Mouse (Mus musculus) heart, adult 2 months (tissue): ENCODE data around the gene Rhbdf2.

Experiments
- CTCF ChIP-seq: fragments of 200-600 bp; IDR thresholded peaks from 2 replicates; pipeline ENCODE4 v1.8.1; 2022; ENCODE audit warnings: antibody characterized with exemption, mild to moderate bottlenecking, moderate library complexity
- EP300 ChIP-seq: fragments of 200-500 bp; IDR thresholded peaks from 2 replicates; pipeline ENCODE4 v1.6.1; 2011; ENCODE audit warnings: low read depth, low read length, control low read depth; ENCODE audit not compliant: insufficient read depth

GRCm38 (mm10) chr11:116581376-116581814 is 45.4 kb downstream of the Rhbdf2 start, which contains the start of gene Ube2o:
- TF ChIP-seq EP300 (no peak), CTCF (peak; percentile 59)
